Comparison of ENCODE assay signal across 10 mouse cellular contexts in genomic region chr10:108385480-108385955, GRCm38 (mm10). TPM values are rescaled to one million over a fixed set of nuclear protein-coding genes. Genes with fewer than 3 reads are reported as not detected.
DNase-seq lines count a peak whose midpoint lies in the region; ATAC-seq and TF ChIP-seq lines count a peak whose summit lies in the region.
"Had no signal": no experiment of that assay in that cellular context is flagged by ENCODE, and none has a peak within 500 bp of the region (broad histone marks: within the 10 kb centered on the region; RNA-seq: fewer than 3 reads in every experiment).

No protein-coding gene starts in this region.

- H3K27me3 ChIP-seq in embryonic facial prominence, embryonic 12.5 days: no peaks in the 10 kb centered on the region
- H3K27me3 ChIP-seq: limb, embryonic 12.5 days; neural tube, embryonic 12.5 days had no signal

- intact Hi-C loops in gastrocnemius, adult 2 months (cut with DNase I): no loop called here

- no peak overlapping the region for H3K4me3 ChIP-seq in embryonic facial prominence, embryonic 12.5 days
- no peak overlapping the region for H3K4me3 ChIP-seq in gastrocnemius, adult 2 months
- H3K4me3 ChIP-seq: layer of hippocampus, adult 2 months; limb, embryonic 12.5 days; neural tube, embryonic 12.5 days had no signal

- H3K4me2 ChIP-seq in embryonic facial prominence, embryonic 12.5 days (replicated peaks): no peak overlapping the region
- H3K4me2 ChIP-seq: limb, embryonic 12.5 days; neural tube, embryonic 12.5 days had no signal

- peak overlapping the region; percentile 26; the same call in 1 of the 2 replicates for H3K27ac ChIP-seq in embryonic facial prominence, embryonic 12.5 days
- H3K27ac ChIP-seq in gastrocnemius, adult 2 months: no peak overlapping the region
- H3K27ac ChIP-seq: layer of hippocampus, adult 2 months; limb, embryonic 12.5 days; neural tube, embryonic 12.5 days had no signal

- H3K9ac ChIP-seq in embryonic facial prominence, embryonic 12.5 days: no peak overlapping the region
- H3K9ac ChIP-seq: limb, embryonic 12.5 days; neural tube, embryonic 12.5 days had no signal

- H3K36me3 ChIP-seq in embryonic facial prominence, embryonic 12.5 days: no peaks in the 10 kb centered on the region
- H3K36me3 ChIP-seq: limb, embryonic 12.5 days; neural tube, embryonic 12.5 days had no signal

- peak; percentile 36; the same call in 1 of the 2 replicates for ATAC-seq in embryonic facial prominence, embryonic 12.5 days (ENCODE audit: insufficient number of reproducible peaks, insufficient read depth, low FRiP score, low TSS enrichment)
- no peak for ATAC-seq in megakaryocyte progenitor cell, adult 5-6 weeks (replicated peaks; ENCODE audit: poor library complexity)

- WGBS in embryonic facial prominence, embryonic 12.5 days: 23% methylated on average over 5 of the region's 5 CpGs

- peaks cover 13% of the 10 kb centered on the region; the same call in 1 of the 2 replicates for H3K4me1 ChIP-seq in embryonic facial prominence, embryonic 12.5 days

- no peak for TF ChIP-seq CTCF in gastrocnemius, adult 2 months (IDR thresholded peaks at IDR 0.05)

- H3K9me3 ChIP-seq in embryonic facial prominence, embryonic 12.5 days: no peaks in the 10 kb centered on the region
- H3K9me3 ChIP-seq: limb, embryonic 12.5 days; neural tube, embryonic 12.5 days had no signal

- peak; percentile 13 for DNase-seq in kidney, adult 18-20 months
- no peak for DNase-seq in kidney, postnatal 14 days
- peak; percentile 31 for DNase-seq in retina, embryonic 14.5 days (ENCODE audit: low spot score)
- DNase-seq in retina, postnatal 1 day: no peak
- DNase-seq in gastrocnemius, adult 2 months: no peak

RNA-seq across cellular contexts. Expression of gene Pawr, which starts 53.6 kb away (rescaled TPM):
- 9.2 and 9.6 TPM in 2 replicates for polyA plus RNA-seq in embryonic facial prominence, embryonic 12.5 days (2016; fragmentation: Nextera tagmentation; extraction: Ambion mirVana)
- total RNA-seq in megakaryocyte progenitor cell, adult 5-6 weeks (2015): 0.54 and 0.64 TPM in 2 replicates
- total RNA-seq in megakaryocyte progenitor cell, adult 5-6 weeks (2017): 0.17 TPM in 1 of 2 replicates, not detected in the other
- total RNA-seq in gastrocnemius, adult 2 months (2021): 1 to 10 TPM in 1 of 2 experiments, under 1 TPM in 1; 0.99 to 1.0 TPM

Comparison
In these comparisons a context has a peak if more than half of its experiments do, and no peak if none do; other contexts are left out.
1. DNase-seq: peak in kidney, adult 18-20 months (single experiment) and retina, embryonic 14.5 days (single experiment); none in kidney, postnatal 14 days (single experiment), retina, postnatal 1 day (single experiment) and gastrocnemius, adult 2 months (single experiment).